Mouse (Mus musculus): ENCODE results near the gene Lamb1.

GRCm38 (mm10) chr12:31222282-31222681, 42.8 kb upstream of the Lamb1 start:
- TF ChIP-seq POLR2A (IDR thresholded peaks at IDR 0.05; ENCODE audit: low read depth, low read length) (no peak), CTCF (IDR thresholded peaks at IDR 0.05; ENCODE audit: borderline replicate concordance, insufficient read depth, low read length) (no peak)

Measured in embryonic fibroblast, embryonic 13.5 days (primary cell).